Mouse (Mus musculus): Measurements from ENCODE around the gene Wdtc1.

- TF ChIP-seq CTCF (IDR thresholded peaks at IDR 0.05; ENCODE audit: borderline replicate concordance, control insufficient read depth, extremely low read depth, insufficient read depth, low read length, poor library complexity) (no peak), POLR2A (IDR thresholded peaks at IDR 0.05; ENCODE audit: control insufficient read depth, extremely low read depth, insufficient read depth, low read length, poor library complexity) (no peak)
Measured at GRCm38 (mm10) chr4:133315991-133316390, 37.3 kb downstream of the Wdtc1 start.
